Mouse (Mus musculus): ENCODE data around the gene Gin1.

- TF ChIP-seq GATA1 (IDR thresholded peaks at IDR 0.05; ENCODE audit: low read length), result no peak
- no peak for TF ChIP-seq TAL1 (IDR thresholded peaks at IDR 0.05; ENCODE audit: low read length)
These were observed 1.1 kb upstream of the Gin1 start for GRCm38 (mm10) chr1:97768906-97769293.
